Mouse (Mus musculus): ENCODE measurements around the gene Sbk3.

The Sbk3 gene

GRCm38 (mm10) chr7:4917494-4917893 lies 53.5 kb downstream of the Sbk3 start:
- ChIA-PET POLR2A (interaction anchor here in 3 of 4 experiments (0.8 to 15.6 kb wide), 6 partner anchors 9 to 165 kb away, joined by 3 to 118 read pairs (median 3); partner anchors contain the start of genes Cox6b2 (in 1 of the 3), Rpl28 (in 1 of the 3) and Ube2s (in 1 of the 3)), CTCF (interaction anchor here in 1 of 4 experiments (0.6 kb wide), 1 partner anchor 17 kb away, joined by 3 read pairs; no protein-coding TSS in a partner anchor)

- POLR2A ChIA-PET, result interaction anchor here (0.5 to 15.6 kb wide), 59 partner anchors 8 to 1223 kb away, joined by 3 to 130 read pairs (median 5); partner anchors contain the start of genes Fiz1 (in 3 of the 4), Gm44973 (in 3 of the 4), Shisa7 (in 3 of the 4) and Ube2s (in 3 of the 4)
- CTCF ChIA-PET, result interaction anchor here in 3 of 4 experiments (0.7 to 1.7 kb wide), 6 partner anchors 15 to 25 kb away, joined by 3 to 6 read pairs (median 4); no protein-coding TSS in a partner anchor
Measured at GRCm38 (mm10) chr7:4915669-4916416, 55.1 kb downstream of the Sbk3 start.

Measured in embryonic stem cell, embryonic (primary cell).